Mouse (Mus musculus): ENCODE data around the gene Dtx1.

DNA sequence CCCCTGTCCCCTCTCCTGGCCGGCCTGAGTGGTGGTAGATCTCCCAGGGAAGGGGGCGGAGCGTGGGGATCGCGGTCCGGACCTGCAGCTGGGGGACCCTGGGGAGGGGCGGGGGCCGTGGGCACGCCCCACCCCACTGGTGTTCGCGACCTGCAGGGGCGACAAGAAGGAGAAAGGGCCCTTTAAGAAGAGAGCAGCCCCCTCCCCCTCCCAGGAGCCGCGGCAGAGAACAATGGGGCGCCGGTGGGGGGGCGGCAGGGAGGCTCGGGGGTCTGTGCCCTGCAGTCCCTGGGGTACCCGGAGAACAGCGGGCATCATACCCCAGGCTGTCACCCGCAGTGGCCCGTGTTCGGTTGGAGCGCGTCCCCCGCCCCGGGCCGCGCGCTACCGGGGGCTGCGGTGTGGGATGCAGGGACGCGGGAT, 890 bp downstream of the Dtx1 start:
- no peak for TF ChIP-seq CTCF (IDR thresholded peaks at IDR 0.05; ENCODE audit: control insufficient read depth, insufficient read depth, insufficient replicate concordance, low read depth, low read length)
- no peak for TF ChIP-seq POLR2A (IDR thresholded peaks at IDR 0.05; ENCODE audit: control insufficient read depth, low read depth, low read length)

All from testis, adult 2 months (tissue).